Mouse (Mus musculus) testis, adult 2 months (tissue): ENCODE data around the gene Lrch2.

Experiments
- CTCF ChIP-seq: fragments of 200-500 bp; IDR thresholded peaks from 2 replicates; pipeline ENCODE4 v1.5.1; 2012; ENCODE audit warnings: low read depth, mild to moderate bottlenecking, inconsistent platforms, low read length, moderate library complexity; ENCODE audit not compliant: control insufficient read depth, insufficient read depth, insufficient replicate concordance
- POLR2A ChIP-seq: fragments of 200-500 bp; IDR thresholded peaks from 2 replicates; pipeline ENCODE4 v1.6.1; 2012; ENCODE audit warnings: low read depth, mild to moderate bottlenecking, inconsistent platforms, low read length, moderate library complexity; ENCODE audit not compliant: control insufficient read depth

- no peak for TF ChIP-seq CTCF
- TF ChIP-seq POLR2A: no peak
Observed at GRCm38 (mm10) chrX:147489551-147489950, 64.3 kb downstream of the Lrch2 start.
